Mouse (Mus musculus) embryonic fibroblast, embryonic 13.5 days (primary cell): ENCODE measurements around the gene Oaz2. TPM values are rescaled to one million over a fixed set of nuclear protein-coding genes. Genes with fewer than 3 reads are reported as not detected.
"Not testable (repeated sequence)": the region's sequence is repeated elsewhere in the genome, so short reads cannot be mapped to it uniquely, and the experiment has no call there.

Source experiments
- H3K27ac ChIP-seq: 2 replicates; pipeline ENCODE4 v1.5.1; 2012; ENCODE audit warnings: low read length, control low read depth, inconsistent platforms; ENCODE audit not compliant: insufficient read depth
- H3K4me1 ChIP-seq: 2 replicates; pipeline ENCODE4 v1.6.1; 2011; ENCODE audit warnings: low read length; ENCODE audit not compliant: control insufficient read depth, insufficient read depth
- H3K4me3 ChIP-seq: 2 replicates; pipeline ENCODE4 v1.5.1; 2011; ENCODE audit warnings: mild to moderate bottlenecking, control low read depth, low read length; ENCODE audit not compliant: insufficient read depth
- CTCF ChIP-seq: IDR thresholded peaks from 2 replicates; pipeline ENCODE4 v1.5.1; 2011; ENCODE audit warnings: mild to moderate bottlenecking, control low read depth, low read length, moderate library complexity, borderline replicate concordance; ENCODE audit not compliant: insufficient read depth
- POLR2A ChIP-seq: IDR thresholded peaks from 2 replicates; pipeline ENCODE4 v1.6.1; 2011; ENCODE audit warnings: low read depth, mild to moderate bottlenecking, control low read depth, low read length, moderate library complexity
- polyA plus RNA-seq: library from polyadenylated mRNA; stranded (reverse); fragments of >200 nt; gene quantifications from 2 replicates; pipeline ENCODE4 v1.2.4, GENCODE M21; 2011; ENCODE audit warnings: low read depth; ENCODE audit not compliant: missing spikeins, insufficient read length

Gene Oaz2
- polyA plus RNA-seq, 1 experiment = 93.0 TPM

GRCm38 (mm10) chr9:65675461-65676357 is 7.9 kb downstream of the Oaz2 start:
- Histone ChIP-seq H3K4me3 (no peak overlapping the region), H3K4me1 (peaks cover 11% of the 10 kb centered on the region), H3K27ac (no peak overlapping the region)
- TF ChIP-seq CTCF = no peak
- TF ChIP-seq POLR2A = no peak

- H3K4me3 ChIP-seq = peak overlapping the region; percentile 73
- peaks cover 13% of the 10 kb centered on the region for H3K4me1 ChIP-seq
- peak; percentile 88 for TF ChIP-seq POLR2A
- TF ChIP-seq CTCF = no peak
- H3K27ac ChIP-seq = no peak overlapping the region
These were observed 8.7 kb downstream of the Oaz2 start for GRCm38 (mm10) chr9:65676358-65677118.

GRCm38 (mm10) chr9:65677119-65677462 is 9.3 kb downstream of the Oaz2 start:
- Histone ChIP-seq H3K4me1 (peaks cover 14% of the 10 kb centered on the region), H3K4me3 (peak overlapping the region; percentile 73), H3K27ac (no peak overlapping the region)
- no peak for TF ChIP-seq POLR2A
- no peak for TF ChIP-seq CTCF

GRCm38 (mm10) chr9:65679181-65679761 is 11.5 kb downstream of the Oaz2 start:
- H3K4me1 ChIP-seq = peaks cover 10% of the 10 kb centered on the region
- H3K27ac ChIP-seq = peak overlapping the region; percentile 56
- H3K4me3 ChIP-seq = peak overlapping the region; percentile 40
- no peak for TF ChIP-seq CTCF

GRCm38 (mm10) chr9:65680938-65681633 is 13.3 kb downstream of the Oaz2 start:
- Histone ChIP-seq H3K4me3 (no peak overlapping the region), H3K4me1 (peaks cover 10% of the 10 kb centered on the region), H3K27ac (0 out of 2 replicates have a peak overlapping the region, but pooled peaks have one; percentile 12)
- TF ChIP-seq POLR2A (no peak), CTCF (no peak)

- Histone ChIP-seq H3K27ac (no peak overlapping the region), H3K4me1 (peaks cover 10% of the 10 kb centered on the region), H3K4me3 (no peak overlapping the region)
- TF ChIP-seq POLR2A (no peak), CTCF (no peak)
These were observed 13.8 kb downstream of the Oaz2 start for GRCm38 (mm10) chr9:65681634-65681940.

GRCm38 (mm10) chr9:65682183-65682582 is 14.4 kb downstream of the Oaz2 start:
- Histone ChIP-seq H3K4me1 (peaks cover 10% of the 10 kb centered on the region), H3K27ac (no peak overlapping the region), H3K4me3 (no peak overlapping the region)
- no peak for TF ChIP-seq CTCF
- no peak for TF ChIP-seq POLR2A

- no peak overlapping the region for H3K4me3 ChIP-seq
- H3K4me1 ChIP-seq = peaks cover 10% of the 10 kb centered on the region
- no peak overlapping the region for H3K27ac ChIP-seq
- TF ChIP-seq CTCF = no peak
- TF ChIP-seq POLR2A = no peak
These were observed 15.2 kb downstream of the Oaz2 start for GRCm38 (mm10) chr9:65682994-65683393.

GRCm38 (mm10) chr9:65684704-65685103 is 16.9 kb downstream of the Oaz2 start:
- Histone ChIP-seq H3K4me1 (peaks cover 3% of the 10 kb centered on the region), H3K4me3 (no peak overlapping the region), H3K27ac (no peak overlapping the region)
- no peak for TF ChIP-seq POLR2A
- no peak for TF ChIP-seq CTCF

- H3K4me1 ChIP-seq, H3K27ac ChIP-seq: not testable (repeated sequence)
These were observed 22.1 kb downstream of the Oaz2 start for GRCm38 (mm10) chr9:65689869-65690268.

More at GRCm38 (mm10) chr9:65689869-65690268, 22.1 kb downstream of the Oaz2 start:
- not testable (repeated sequence) for H3K4me3 ChIP-seq
